Mouse (Mus musculus) right cerebral cortex, adult 2 months (tissue): ENCODE results near the gene Olfm2.
A peak's percentile ranks its signal among the peaks of the same experiment; 100 is the strongest.

ENCODE experiments used
- DNase-seq, 2 experiments: peaks; one replicate each; pipeline ENCODE4 v3.0.0; 2021 to 2022; ENCODE audit warnings: low spot score in 2 of 2

The Olfm2 gene

DNA sequence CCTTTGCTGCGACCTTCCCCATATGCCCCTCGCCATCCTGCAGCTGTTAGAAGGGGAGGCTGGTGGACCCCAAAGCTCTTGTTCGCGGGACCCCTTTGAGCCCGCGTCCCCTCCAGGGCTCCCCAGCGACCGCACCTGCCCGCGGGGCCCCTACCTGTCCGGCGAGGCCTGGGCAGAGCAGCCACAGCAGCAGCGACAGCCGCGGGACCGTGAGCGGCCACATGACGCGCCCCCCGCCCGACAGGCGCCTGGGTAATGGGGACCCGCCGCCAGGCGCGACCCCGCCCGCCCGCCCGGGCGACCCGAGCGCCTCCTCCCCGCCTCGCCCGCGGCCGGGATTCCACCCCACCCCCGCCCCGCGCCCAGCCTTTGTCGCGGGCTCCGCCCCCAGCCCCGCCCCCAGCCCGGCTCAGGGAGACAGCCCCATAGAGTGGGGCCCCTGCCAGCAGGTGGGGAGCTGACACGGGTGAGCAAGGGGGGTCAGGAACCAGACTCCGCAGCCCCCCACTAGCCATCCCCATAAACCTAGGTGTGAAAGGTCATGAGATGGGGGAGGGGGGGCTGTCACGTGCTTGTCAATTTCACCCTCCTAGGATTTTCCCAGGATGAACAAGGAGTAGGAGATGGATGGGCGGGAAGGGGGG, at the start of gene Olfm2:
Gene Olfm2, minus strand, starts transcription at position 333 of the 644 bp plus-strand sequence.
- DNase-seq: no peak

DNA sequence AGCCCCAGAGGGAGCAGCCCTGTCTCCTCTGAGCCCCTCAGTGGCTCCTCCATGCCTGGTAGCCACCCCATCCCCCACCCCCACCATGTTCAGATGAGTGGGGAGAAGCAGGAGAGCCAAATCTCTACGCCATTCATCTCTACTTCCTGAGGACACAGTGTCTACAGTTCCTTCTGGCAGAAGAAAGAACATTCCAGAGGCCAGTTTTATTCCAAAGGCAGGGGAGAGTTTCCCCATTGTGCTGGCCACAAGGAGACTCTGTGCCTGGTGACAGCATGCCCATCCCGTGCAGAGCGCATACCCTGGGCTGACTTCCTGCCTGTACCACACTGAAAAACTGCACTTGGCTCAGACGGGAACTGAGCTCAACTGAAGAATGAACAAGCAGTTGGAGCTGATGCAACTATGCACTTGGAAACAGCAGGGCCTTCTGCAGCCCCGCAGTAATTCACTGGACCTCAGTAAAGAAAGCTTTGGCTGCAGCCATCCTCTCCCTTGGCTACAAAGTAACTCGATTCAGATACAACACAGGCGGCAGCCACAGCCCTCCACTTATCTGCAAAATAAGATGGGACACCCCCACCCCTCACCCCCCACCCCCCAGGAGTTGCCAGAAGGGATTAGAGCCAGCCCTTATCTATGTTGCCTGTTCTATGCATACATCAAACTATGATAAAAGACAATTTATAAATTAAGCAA, 48.1 kb upstream of the Olfm2 start:
- DNase-seq: peak; percentile 31 to 51

DNA sequence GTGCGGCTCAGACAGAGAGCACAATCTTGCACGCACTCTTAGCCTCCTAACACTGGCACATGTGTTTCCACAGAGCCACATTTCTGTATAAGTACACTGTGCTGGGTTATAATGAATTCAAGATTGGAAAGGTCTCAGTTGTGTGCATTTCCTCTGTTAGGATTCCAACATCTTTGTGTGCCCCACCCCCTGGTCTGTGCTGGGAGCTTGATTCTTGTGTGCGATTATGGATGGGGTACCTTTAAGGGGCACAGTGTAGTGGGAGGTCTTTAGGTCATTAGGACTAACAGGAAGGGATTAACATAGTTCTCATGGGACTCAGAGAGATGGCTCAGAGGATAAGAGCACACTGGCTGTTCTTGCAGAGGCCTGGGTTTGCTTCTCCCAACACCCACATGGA, 44.2 kb upstream of the Olfm2 start:
- DNase-seq: no peak

- no peak for DNase-seq
Observed at GRCm38 (mm10) chr9:20789651-20790050, 43.5 kb upstream of the Olfm2 start.

GRCm38 (mm10) chr9:20787992-20788391, 41.8 kb upstream of the Olfm2 start:
- DNase-seq: no peak

DNA sequence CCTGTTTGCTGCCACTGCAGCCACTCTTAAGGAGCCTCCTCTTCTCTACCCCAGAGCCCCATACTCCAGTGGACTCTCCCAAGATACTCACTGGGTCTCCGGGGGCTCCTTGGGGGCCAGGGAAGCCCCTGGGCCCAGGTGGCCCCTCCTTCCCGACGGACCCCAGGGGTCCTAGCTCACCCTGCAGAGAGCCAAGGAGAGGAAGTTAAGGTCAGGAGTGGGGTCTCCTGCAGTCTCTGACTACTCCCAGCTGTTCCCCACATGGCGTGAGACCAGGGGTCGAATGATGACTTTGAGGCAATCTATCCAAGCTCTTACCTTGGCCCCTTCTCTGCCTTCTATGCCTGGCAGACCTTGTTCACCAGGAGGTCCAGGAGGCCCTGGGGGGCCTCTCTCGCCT, 38.9 kb upstream of the Olfm2 start:
- no peak for DNase-seq

- DNase-seq: no peak
Observed at GRCm38 (mm10) chr9:20781286-20781685, 35.1 kb upstream of the Olfm2 start.

DNA sequence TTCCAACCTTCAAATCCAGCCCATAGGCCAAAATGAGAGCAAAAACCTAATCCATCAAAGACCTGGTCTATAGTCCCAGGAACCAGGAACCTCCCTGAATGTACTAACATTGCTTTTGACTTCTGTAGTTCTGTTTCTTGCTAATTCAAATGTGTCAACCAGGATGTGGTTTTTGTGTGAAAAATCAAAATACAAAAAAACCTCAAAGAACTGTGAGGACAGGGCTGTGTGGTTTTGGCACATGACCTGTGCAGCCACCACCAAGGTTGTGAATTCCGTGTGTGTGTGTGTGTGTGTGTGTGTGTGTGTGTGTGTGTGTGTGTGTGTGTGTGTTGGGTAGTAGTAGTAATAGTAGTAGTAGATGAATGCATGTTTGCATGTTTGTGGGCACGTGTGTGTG, 19.1 kb upstream of the Olfm2 start:
- DNase-seq: no peak

DNA sequence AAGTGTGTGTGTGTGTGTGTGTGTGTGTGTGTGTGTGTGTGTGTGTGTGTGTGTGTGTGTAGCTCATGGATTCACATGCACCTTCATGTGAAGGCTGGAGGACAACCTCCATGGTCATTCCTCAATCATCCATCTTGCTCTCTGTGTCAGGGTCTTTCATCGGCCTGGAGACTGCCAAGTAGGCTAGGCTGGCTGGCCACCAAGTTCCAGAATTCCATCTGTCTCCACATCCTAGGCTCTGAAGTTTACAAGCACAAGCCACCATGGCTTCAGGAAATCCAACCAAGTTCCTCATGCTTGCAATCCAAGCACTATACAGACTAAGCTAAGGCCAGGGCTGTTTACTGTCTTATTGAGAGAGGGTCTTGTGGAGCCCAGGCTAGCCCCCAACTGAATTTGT, 16.9 kb upstream of the Olfm2 start:
- DNase-seq: no peak

- DNase-seq: no peak
Observed at GRCm38 (mm10) chr9:20762197-20762961, 16.2 kb upstream of the Olfm2 start.

GRCm38 (mm10) chr9:20761388-20761787, 15.2 kb upstream of the Olfm2 start:
- no peak for DNase-seq

DNA sequence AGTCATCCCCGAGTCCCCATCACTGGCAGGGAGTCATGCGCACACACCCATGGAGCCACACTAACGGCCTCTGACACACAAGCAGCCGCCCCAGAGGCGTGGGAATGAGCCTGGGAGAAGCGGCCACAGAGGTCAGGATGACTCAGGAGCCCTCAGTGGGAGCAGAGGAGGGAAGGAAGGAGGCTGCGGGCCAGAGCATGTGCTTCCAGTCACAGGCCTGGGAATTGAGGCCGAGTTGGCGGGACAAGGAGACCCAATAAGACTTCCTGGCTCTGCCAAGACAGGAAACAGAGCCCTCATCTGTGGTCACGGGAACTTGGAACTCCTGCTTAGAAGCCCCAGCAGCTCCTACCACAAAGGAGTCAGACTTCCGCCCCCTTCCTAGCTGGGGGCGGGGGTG, 14.7 kb upstream of the Olfm2 start:
- no peak for DNase-seq

GRCm38 (mm10) chr9:20758896-20759295, 12.7 kb upstream of the Olfm2 start:
- no peak for DNase-seq

DNA sequence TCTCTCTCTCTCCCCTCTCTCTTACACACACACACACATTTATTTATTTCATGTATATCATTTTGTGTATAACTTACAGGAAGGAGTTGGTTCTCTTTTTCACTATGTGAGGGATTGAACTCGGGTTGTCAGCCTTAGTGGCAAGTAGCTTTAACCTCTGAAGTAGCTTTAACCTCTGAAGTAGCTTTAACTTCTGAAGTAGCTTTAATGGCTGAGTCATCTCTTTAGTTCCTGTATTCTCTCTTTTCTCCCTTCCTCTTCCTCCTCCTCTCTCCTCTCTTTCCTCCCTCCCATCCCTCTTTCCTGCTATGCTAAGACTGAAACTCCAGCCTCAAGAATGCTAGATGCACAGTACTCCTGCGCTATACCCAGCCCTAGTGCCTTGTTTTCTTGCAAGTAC, 12.1 kb upstream of the Olfm2 start:
- DNase-seq: no peak

DNA sequence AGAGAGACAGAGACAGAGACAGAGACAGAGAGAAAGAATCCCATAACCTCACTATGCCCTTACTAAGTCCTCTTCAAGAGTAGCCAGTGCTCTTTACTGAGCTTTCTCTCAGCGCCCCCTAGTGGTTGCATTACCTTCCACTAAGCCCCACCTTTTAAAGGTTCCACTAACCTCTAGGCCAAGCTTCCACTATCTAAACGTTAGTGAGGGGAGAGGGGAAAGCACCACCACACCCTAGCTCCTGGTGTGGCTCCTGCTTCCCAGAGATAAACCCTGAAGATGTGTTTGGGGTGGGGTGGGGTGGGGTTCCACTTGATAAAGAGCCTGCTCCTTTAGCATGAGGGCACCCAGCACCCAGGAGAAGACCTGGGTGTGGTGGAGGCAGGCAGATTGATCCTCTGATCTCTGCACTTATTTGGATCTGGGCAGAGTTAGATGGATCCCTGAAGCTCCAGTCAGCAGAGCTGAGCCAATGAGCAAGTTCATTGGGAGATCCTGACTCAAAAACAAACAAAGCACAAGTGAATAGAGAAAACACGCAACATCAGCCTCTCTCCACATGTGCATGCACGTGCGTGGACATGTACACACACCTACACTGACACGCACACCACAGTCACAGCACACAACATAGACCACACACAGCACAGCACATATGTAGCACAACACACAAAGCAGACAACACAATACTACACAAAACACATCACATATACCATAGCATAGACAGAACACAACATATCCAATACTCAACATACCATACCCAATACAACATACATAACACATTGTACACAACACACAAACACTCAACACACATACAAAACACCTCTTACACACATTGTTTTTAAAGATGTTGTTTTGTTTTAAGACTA, 11.2 kb upstream of the Olfm2 start:
- DNase-seq: peak in 1 of 2 experiments; percentile 62

- DNase-seq: no peak
Observed at GRCm38 (mm10) chr9:20756081-20756700, 10.0 kb upstream of the Olfm2 start.

- no peak for DNase-seq
Observed at GRCm38 (mm10) chr9:20754335-20754734, 8.2 kb upstream of the Olfm2 start.

DNA sequence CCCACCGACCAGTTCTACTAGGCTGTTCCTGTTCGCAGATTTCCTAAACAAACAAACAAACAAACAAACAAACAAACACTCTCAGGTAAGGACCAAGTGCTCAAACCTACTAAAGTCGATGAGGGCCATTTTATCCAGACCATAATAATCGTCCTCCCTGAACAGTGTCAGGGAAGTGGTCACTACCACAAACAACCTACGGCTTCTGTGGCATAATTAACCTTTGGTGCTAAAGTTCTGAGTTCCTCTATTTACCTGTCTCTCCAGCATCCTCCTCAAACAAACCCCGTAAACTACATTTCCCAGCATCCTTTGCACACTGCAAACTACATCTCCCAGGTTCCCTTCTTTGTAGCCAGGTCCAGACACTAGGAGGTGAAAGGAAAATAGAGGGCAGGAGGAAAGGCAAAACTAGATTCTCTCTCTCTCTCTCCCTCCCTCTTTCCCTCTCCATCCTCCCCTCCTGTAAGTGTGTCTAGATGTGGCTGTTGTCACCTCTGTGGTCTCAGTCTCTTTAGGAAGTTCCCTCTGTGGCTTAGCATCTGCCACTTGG, 5.4 kb upstream of the Olfm2 start:
- DNase-seq: no peak

DNA sequence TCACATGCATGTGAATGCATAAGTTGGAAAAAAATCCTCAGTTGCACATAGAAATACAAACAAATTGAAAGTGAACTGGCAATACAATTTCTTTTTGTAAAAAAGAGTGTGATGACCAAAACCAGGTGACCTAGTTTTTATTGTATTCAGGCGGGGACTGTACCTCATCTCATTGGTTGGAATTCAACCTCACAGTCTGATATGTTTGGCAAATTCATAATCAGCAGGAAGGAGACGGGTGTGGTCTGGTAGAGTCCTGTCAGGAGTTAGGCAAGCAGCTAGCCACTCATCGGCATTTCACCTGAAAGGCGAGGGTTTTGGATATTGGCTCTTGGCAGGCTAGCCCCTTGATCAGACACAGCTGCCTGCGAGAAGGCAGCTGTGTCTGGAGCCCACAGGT, 3.1 kb upstream of the Olfm2 start:
- DNase-seq: no peak

DNA sequence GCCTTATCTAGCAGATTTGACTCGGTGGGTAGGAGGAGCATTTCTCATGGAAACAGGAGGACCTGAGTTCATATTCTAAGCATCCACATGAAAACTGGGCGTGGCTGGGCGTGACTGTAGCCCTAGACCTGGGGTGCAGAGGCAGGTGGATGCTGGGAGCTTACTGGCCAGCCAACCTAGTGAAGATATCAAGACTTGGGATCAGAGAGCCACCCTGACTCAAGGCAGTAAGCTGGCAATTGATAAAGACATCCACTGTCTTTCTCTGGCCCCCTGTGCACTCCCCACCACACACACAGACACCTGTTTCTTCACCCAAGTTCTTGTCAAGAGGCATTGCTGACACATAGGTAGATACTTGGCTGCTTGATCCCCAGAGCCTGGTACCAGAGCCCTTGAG, 2.4 kb upstream of the Olfm2 start:
- no peak for DNase-seq

DNA sequence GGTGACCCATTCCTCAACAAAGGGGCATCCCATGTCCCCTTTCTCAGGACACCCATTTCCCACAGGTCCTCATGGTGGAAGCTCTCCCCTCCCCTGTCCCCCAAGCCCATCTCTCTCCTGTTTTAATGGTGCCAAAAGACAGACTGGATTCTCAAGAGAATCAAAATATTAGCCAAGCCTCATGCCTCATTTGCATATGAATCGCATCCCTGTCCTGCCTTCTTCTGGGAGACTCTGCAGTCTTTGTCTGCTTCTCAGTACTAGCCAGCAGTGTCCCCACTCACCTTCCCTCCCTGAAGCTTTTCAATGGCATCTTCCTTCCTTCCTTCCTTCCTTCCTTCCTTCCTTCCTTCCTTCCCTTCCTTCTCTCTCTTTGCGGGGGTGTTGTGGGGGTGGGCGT, 1.5 kb upstream of the Olfm2 start:
- no peak for DNase-seq
